Mouse (Mus musculus) olfactory bulb, adult 2 months (tissue): ENCODE results near the gene Midn.

Source experiments
- CTCF ChIP-seq: fragments of 200-500 bp; IDR thresholded peaks from 2 replicates; pipeline ENCODE4 v1.5.1; 2012; ENCODE audit warnings: low read depth, mild to moderate bottlenecking, low read length, moderate library complexity; ENCODE audit not compliant: insufficient read depth
- POLR2A ChIP-seq: fragments of 200-500 bp; IDR thresholded peaks from 2 replicates; pipeline ENCODE4 v1.6.1; 2012; ENCODE audit warnings: mild to moderate bottlenecking, low read depth, low read length, moderate library complexity; ENCODE audit not compliant: insufficient read depth

- TF ChIP-seq CTCF (no peak), POLR2A (no peak)
Observed at GRCm38 (mm10) chr10:80116563-80116926, 31.5 kb upstream of the Midn start.
